Mouse (Mus musculus) v-Abl transformed pro-B cells (cell line): ENCODE measurements around the gene Nuak2.
"Not testable (repeated sequence)": the region's sequence is repeated elsewhere in the genome, so short reads cannot be mapped to it uniquely, and the experiment has no call there.

ENCODE experiments used
- in situ Hi-C, 2 experiments: fragments of 400-800 bp; cut with MboI; formaldehyde crosslinking; loops; one replicate each; pipeline ENCODE4 v1.15.1; 2025; ENCODE audit not compliant: unreplicated experiment in 2 of 2

Gene Nuak2

DNA sequence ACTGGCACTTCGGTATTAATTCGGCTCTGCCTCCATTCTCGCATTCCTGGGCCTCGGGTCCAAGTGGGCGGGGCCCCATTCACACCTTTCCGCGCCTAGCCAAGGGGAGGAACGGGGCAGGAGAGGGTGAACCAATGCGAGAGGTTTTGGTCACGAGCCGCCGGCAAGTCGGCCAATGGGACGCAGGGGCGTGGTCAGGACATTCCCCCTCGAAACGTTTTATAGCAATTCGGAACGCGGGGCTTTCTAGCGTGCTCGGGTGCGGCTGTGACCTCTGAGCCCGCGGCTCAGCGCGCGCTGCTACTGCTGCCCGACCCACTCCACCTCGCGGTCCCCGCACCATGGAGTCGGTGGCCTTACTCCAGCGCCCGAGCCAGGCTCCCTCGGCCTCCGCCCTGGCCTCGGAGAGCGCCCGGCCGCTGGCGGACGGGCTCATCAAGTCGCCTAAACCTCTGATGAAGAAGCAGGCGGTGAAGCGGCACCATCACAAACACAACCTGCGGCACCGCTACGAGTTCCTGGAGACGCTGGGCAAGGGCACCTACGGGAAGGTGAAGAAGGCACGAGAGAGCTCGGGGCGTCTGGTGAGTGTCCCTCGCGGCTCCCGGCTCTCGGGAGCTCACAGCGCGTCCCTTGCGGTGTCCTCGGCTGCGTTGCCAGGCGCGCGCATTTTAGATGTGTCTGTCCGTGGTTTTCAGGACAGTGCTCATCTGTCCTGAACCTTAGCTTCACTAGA is at the start of gene Nuak2:
TSS of gene Nuak2 (plus strand) at position 238 of the 736 bp plus-strand sequence.
- in situ Hi-C loops, result no loop called here

- in situ Hi-C loops, result no loop called here
Measured at GRCm38 (mm10) chr1:132266791-132267557, 49.0 kb upstream of the Nuak2 start.

- in situ Hi-C loops, result no loop called here
Measured at GRCm38 (mm10) chr1:132267959-132268358, 48.0 kb upstream of the Nuak2 start.

DNA sequence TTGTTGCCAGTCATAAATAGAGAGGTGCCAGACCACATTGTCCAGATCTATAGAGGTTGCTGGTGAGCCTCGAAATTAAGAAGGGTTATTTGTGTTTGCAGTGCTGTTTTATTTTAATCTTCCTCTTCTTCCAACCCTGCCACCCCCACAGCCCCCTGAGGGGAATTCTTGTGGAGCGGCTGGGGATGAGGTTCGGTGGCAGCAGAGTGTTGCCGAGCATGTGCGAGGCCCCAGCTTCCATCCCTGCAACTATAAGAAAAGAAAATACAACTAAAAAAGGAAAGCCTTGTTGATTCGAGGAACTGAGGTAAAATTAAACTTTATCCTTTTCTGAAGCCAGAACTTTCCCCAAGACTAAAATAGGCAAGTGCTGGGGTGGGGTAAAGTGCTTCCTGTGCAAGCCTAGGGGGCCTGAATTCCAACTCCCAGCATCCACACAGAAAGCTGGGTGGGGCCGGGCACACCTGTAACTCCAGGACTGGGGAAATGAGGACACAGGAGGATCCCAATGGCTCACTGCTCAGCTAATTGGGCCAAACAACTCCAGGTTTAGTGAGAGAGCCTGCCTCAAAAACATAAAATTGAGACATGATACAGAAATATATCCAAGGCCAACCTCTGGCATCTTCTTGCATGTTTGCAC is 47.4 kb upstream of the Nuak2 start:
- in situ Hi-C loops, result no loop called here

DNA sequence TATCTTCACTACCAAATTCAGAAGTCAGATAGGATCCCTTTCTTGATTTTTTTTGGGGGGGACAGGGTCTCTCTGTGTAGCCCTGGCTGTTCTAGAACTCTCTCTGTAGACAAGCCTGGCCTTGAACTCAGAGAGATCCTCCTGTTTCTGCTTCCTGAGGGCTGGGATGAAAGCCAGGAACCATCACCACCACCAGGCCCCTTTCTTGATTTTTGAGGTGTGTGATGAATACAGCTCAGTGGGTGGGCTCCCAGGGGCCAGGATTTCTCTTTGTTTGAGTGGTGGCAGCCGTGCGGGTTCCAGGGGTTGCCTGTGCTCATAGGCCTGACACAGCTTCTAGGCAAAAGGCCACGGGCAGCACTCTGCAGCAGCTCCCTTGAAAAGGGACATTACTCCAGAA is 44.7 kb upstream of the Nuak2 start:
- in situ Hi-C loops, result no loop called here

DNA sequence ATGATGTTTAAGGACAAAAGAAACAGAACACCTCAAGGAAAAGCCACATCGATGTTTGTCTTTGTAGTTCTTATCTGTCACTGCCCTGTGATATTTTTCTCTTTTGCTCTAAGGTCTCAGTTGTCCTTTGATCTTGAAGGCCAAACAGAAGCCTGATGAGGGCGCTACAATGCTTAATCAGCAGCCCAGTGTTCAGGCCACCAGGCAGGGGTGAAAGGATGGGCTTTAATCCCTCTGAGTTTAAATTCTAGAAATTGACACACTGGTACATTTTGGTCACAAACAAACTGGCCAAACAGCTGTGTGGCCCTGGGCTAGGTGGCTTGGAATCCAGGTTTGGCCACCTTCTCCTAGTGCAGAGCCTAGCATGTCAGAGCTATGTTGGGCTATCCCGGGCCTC is 39.2 kb upstream of the Nuak2 start:
- in situ Hi-C loops, result no loop called here

DNA sequence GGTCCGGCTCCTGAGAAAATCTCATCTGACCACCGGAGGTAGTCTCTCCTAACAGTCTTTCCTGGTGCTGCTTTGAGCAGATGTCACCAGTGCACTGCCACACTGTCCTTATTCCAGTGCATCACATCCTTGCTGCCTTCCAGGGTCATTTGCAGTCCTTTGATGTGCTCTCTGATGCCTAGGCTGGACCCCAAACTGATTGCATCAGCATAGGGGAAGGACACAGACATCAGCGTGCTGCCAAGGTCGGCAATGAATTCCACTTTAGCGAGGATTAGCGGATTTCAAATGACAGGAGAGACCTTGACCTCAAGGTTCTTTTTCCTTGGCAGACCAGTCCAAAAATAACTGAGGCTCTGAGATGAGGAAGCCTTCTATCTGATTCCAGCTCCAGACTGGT is 38.8 kb upstream of the Nuak2 start:
- in situ Hi-C loops, result no loop called here

- in situ Hi-C loops, result not testable (repeated sequence)
Measured at GRCm38 (mm10) chr1:132280636-132281035, 35.3 kb upstream of the Nuak2 start.

DNA sequence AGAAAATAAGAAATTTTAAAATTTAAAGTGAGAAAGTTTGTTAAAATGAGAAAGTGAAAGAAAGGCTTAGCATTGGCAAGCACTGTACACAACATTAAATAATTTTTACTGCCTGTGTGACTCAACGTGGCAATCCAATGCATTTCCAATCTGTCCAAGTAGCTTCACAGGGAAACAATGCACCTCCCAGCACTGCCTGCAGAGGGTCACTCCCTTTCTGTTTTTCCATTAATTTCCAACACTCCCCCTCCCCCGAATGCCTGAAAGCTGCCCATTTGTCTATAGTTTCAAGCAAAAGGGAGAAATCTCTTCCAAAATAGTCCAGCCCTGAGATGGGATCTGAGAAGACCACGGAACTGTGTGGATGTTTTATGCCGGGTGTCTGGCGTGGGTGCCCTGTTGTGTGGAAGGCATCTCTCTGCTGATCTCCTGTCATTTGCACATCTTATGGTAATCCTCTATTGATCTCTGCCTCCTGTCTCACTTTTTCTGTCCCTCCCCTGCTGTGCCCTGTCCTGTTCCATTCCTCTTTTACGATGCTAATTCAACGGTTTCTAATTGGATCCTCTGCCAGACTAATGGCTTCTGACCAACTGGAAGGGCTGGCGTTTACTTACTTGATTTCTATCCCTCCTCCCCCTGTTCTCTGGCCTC is 34.3 kb upstream of the Nuak2 start:
- in situ Hi-C loops, result no loop called here

- in situ Hi-C loops, result no loop called here
Measured at GRCm38 (mm10) chr1:132282177-132282536, 33.8 kb upstream of the Nuak2 start.

DNA sequence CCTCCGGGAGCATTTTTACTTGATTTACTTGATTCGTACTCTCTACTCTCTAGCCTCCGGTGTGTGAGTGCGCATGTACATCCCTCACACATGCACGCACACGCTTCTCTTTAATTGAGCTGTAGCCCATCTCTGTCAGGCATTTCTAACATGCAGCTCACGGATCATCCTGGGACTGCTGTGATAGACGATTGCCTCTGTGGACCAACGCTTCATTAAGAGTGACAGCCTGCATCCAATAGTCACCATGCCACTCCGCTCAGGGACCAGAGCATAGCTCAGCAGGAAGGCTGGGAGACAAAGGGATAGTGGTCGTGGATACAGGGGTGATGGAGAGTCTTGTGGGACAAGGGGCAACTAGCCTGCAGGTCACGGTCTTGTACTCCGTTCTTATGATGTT is 32.9 kb upstream of the Nuak2 start:
- in situ Hi-C loops, result no loop called here

- in situ Hi-C loops, result no loop called here
Measured at GRCm38 (mm10) chr1:132286735-132287134, 29.2 kb upstream of the Nuak2 start.

- in situ Hi-C loops, result no loop called here
Measured at GRCm38 (mm10) chr1:132287445-132287844, 28.5 kb upstream of the Nuak2 start.

DNA sequence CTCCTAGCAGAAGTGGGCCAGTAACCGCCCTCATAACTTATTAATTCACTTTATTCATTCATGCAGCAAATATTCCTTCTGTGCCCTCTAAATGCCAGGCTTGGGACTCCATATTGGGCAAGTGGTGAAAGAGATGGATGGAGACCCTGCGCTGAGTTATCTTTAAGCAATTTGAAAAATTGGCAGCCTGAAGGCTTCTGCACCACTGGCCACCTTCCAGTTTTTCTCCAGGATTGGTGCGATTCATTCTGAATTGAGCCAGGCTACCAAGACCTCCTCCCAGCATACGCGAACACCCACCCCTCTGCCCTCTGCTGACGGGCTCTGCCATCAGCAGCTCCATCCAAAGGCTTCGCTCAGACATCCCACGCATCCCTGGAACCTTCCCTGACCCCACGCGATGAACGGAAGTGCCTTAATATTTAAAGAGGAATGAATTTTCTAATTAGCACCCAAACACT is 27.9 kb upstream of the Nuak2 start:
- in situ Hi-C loops, result no loop called here

- in situ Hi-C loops, result no loop called here
Measured at GRCm38 (mm10) chr1:132289965-132290364, 26.0 kb upstream of the Nuak2 start.

- in situ Hi-C loops, result no loop called here
Measured at GRCm38 (mm10) chr1:132290921-132291675, 24.8 kb upstream of the Nuak2 start.

- in situ Hi-C loops, result no loop called here
Measured at GRCm38 (mm10) chr1:132291706-132292105, 24.2 kb upstream of the Nuak2 start.

- in situ Hi-C loops, result no loop called here
Measured at GRCm38 (mm10) chr1:132292318-132293129, 23.4 kb upstream of the Nuak2 start.

DNA sequence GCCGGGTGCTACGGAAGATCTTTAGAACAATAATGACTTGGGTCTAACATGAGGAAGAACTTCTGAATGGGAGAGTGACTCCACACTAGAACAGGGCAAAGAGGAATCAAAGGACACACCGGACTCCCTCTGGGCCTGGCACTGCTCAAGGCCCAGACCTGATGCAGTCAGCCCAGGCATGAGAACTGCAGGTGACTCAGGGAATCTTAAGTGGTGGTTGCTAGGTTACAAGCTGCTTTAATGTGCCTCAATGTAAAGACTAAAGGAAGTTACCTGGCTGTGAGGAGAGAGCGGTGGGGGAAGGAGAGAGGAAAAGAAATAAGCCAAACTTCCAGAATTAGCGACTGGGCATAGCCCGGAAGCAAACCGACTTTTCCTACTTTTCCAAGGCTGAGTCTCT is 20.4 kb upstream of the Nuak2 start:
- in situ Hi-C loops, result no loop called here

- in situ Hi-C loops, result no loop called here
Measured at GRCm38 (mm10) chr1:132296051-132296450, 19.9 kb upstream of the Nuak2 start.
